Mouse (Mus musculus) heart, embryonic 16.5 days (tissue): ENCODE data around the gene Enpp1. TPM values are rescaled to one million over a fixed set of nuclear protein-coding genes. Genes with fewer than 3 reads are reported as not detected.

Source experiments
- ATAC-seq: fragments of 200-750 bp; cut with Nextera tagmentation; replicated peaks from 2 replicates; pipeline ENCODE4 v1.8.0; 2017; ENCODE audit warnings: moderate number of reproducible peaks; ENCODE audit not compliant: insufficient read depth, low FRiP score; ENCODE audit errors: extremely low read depth
- H3K27ac ChIP-seq: fragments of 300-500 bp; sonication (generic); 2 replicates; pipeline ENCODE4 v1.5.1; 2014; ENCODE audit warnings: mild to moderate bottlenecking, low read length, control low read depth, moderate library complexity
- H3K27me3 ChIP-seq: fragments of 300-500 bp; sonication (generic); 2 replicates; pipeline ENCODE4 v1.6.1; 2014; ENCODE audit warnings: low read length, mixed read lengths; ENCODE audit not compliant: control insufficient read depth, insufficient read depth
- H3K36me3 ChIP-seq: fragments of 300-500 bp; sonication (generic); 2 replicates; pipeline ENCODE4 v1.6.1; 2014; ENCODE audit not compliant: control insufficient read depth, insufficient read depth
- H3K4me1 ChIP-seq: fragments of 300-500 bp; sonication (generic); 2 replicates; pipeline ENCODE4 v1.6.1; 2014; ENCODE audit warnings: low read length, mixed read lengths; ENCODE audit not compliant: control insufficient read depth, insufficient read depth
- H3K4me2 ChIP-seq: fragments of 300-500 bp; sonication (generic); 2 replicates; pipeline ENCODE4 v1.6.1; 2014; ENCODE audit warnings: low read depth, mild to moderate bottlenecking, control low read depth, low read length
- H3K4me3 ChIP-seq: fragments of 300-500 bp; sonication (generic); 2 replicates; pipeline ENCODE4 v1.5.1; 2014; ENCODE audit warnings: mild to moderate bottlenecking, control low read depth, low read length
- H3K9ac ChIP-seq: fragments of 300-500 bp; sonication (generic); 2 replicates; pipeline ENCODE4 v1.6.1; 2014; ENCODE audit warnings: low read length, control low read depth
- H3K9me3 ChIP-seq: fragments of 300-500 bp; sonication (generic); replicated peaks from 2 replicates; pipeline ENCODE4 v1.6.1; 2016; ENCODE audit warnings: low read length; ENCODE audit not compliant: control insufficient read depth
- WGBS: fragments of 180-500 bp; shearing (Covaris S2); extraction: QIAGEN DNeasy Blood & Tissue Kit; methylation state at CpG from one replicate; pipeline ENCODE4 v1.1.7; 2014; 5-methylcytosine and 5-hydroxymethylcytosine counted together
- polyA plus RNA-seq: library from polyadenylated mRNA; unstranded; fragments of >200 nt; fragmentation: Nextera tagmentation; extraction: Ambion mirVana; gene quantifications from 2 replicates; pipeline ENCODE4 v1.2.1, GENCODE M21; 2015

Gene Enpp1
- polyA plus RNA-seq, 1 experiment from 2014 or later: 3.9 TPM

- Histone ChIP-seq H3K4me1 (peaks cover 41% of the 10 kb centered on the region), H3K9me3 (no peaks in the 10 kb centered on the region), H3K9ac (no peak overlapping the region), H3K4me2 (no peak overlapping the region), H3K27me3 (no peaks in the 10 kb centered on the region), H3K36me3 (no peaks in the 10 kb centered on the region), H3K27ac (peak overlapping the region; percentile 23; the same call in 1 of the 2 replicates), H3K4me3 (no peak overlapping the region)
- WGBS: 56% methylated on average over 2 of the region's 2 CpGs
- no peak for ATAC-seq
These were observed 119.6 kb downstream of the Enpp1 start for GRCm38 (mm10) chr10:24592318-24592717.

- Histone ChIP-seq H3K4me1 (peaks cover 41% of the 10 kb centered on the region), H3K9me3 (0 out of 2 replicates have a peak, but pooled peaks cover 3% of the 10 kb centered on the region), H3K9ac (no peak overlapping the region), H3K4me3 (no peak overlapping the region), H3K36me3 (no peaks in the 10 kb centered on the region), H3K27ac (peak overlapping the region; percentile 43; the same call in 1 of the 2 replicates), H3K27me3 (no peaks in the 10 kb centered on the region), H3K4me2 (no peak overlapping the region)
- WGBS: 59% methylated on average over 5 of the region's 5 CpGs
- ATAC-seq: no peak
These were observed 120.2 kb downstream of the Enpp1 start for GRCm38 (mm10) chr10:24591741-24592140.

- no peak for ATAC-seq
- no peaks in the 10 kb centered on the region for H3K36me3 ChIP-seq
These were observed 120.8 kb downstream of the Enpp1 start for GRCm38 (mm10) chr10:24591136-24591535.

GRCm38 (mm10) chr10:24590546-24590945, 121.4 kb downstream of the Enpp1 start:
- WGBS: 87% methylated on average over 4 of the region's 4 CpGs
- Histone ChIP-seq H3K4me2 (no peak overlapping the region), H3K4me1 (peaks cover 39% of the 10 kb centered on the region)

More at GRCm38 (mm10) chr10:24591136-24591535, 120.8 kb downstream of the Enpp1 start:
- H3K27ac ChIP-seq: no peak overlapping the region
- WGBS: 25% methylated on average over 4 of the region's 4 CpGs
- no peaks in the 10 kb centered on the region for H3K27me3 ChIP-seq
- no peak overlapping the region for H3K4me2 ChIP-seq
- no peak overlapping the region for H3K4me3 ChIP-seq
- peaks cover 39% of the 10 kb centered on the region for H3K4me1 ChIP-seq
- 0 out of 2 replicates have a peak, but pooled peaks cover 3% of the 10 kb centered on the region for H3K9me3 ChIP-seq
- no peak overlapping the region for H3K9ac ChIP-seq

GRCm38 (mm10) chr10:24589238-24589637, 122.7 kb downstream of the Enpp1 start:
- ATAC-seq: no peak
- Histone ChIP-seq H3K27ac (no peak overlapping the region), H3K4me2 (no peak overlapping the region), H3K9me3 (0 out of 2 replicates have a peak, but pooled peaks cover 3% of the 10 kb centered on the region), H3K4me3 (no peak overlapping the region), H3K36me3 (no peaks in the 10 kb centered on the region), H3K27me3 (no peaks in the 10 kb centered on the region), H3K9ac (no peak overlapping the region), H3K4me1 (peaks cover 33% of the 10 kb centered on the region)
- WGBS: 86% methylated on average over 9 of the region's 9 CpGs

More at GRCm38 (mm10) chr10:24590546-24590945, 121.4 kb downstream of the Enpp1 start:
- Histone ChIP-seq H3K4me3 (no peak overlapping the region), H3K36me3 (no peaks in the 10 kb centered on the region), H3K9ac (no peak overlapping the region), H3K27me3 (no peaks in the 10 kb centered on the region), H3K9me3 (0 out of 2 replicates have a peak, but pooled peaks cover 3% of the 10 kb centered on the region), H3K27ac (no peak overlapping the region)
- ATAC-seq: no peak

- H3K27ac ChIP-seq: no peak overlapping the region
- no peaks in the 10 kb centered on the region for H3K36me3 ChIP-seq
- peaks cover 29% of the 10 kb centered on the region for H3K4me1 ChIP-seq
- H3K27me3 ChIP-seq: no peaks in the 10 kb centered on the region
- H3K9me3 ChIP-seq: 0 out of 2 replicates have a peak, but pooled peaks cover 3% of the 10 kb centered on the region
- H3K4me2 ChIP-seq: no peak overlapping the region
- H3K4me3 ChIP-seq: no peak overlapping the region
- H3K9ac ChIP-seq: no peak overlapping the region
- 79% methylated on average over 4 of the region's 4 CpGs for WGBS
- no peak for ATAC-seq
These were observed 123.1 kb downstream of the Enpp1 start for GRCm38 (mm10) chr10:24588824-24589223.

Other genes with a start within 250 kb of the Enpp1 start
- gene Ccn2, start 116.7 kb downstream of the Enpp1 start, polyA plus RNA-seq: 34.3 and 37.6 TPM in 2 replicates
- 3.9 and 4.5 TPM in 2 replicates for gene Enpp3, start 130.7 kb upstream of the Enpp1 start, polyA plus RNA-seq
- 11.6 and 12.7 TPM in 2 replicates for gene Med23, start 157.8 kb upstream of the Enpp1 start, polyA plus RNA-seq
- 0.92 and 1.1 TPM in 2 replicates for gene Arg1, start 215.3 kb upstream of the Enpp1 start, polyA plus RNA-seq